Mouse (Mus musculus): ENCODE data around the gene Fam166b. TPM values are rescaled to one million over a fixed set of nuclear protein-coding genes. Genes with fewer than 3 reads are reported as not detected.

Gene Fam166b
- polyA plus RNA-seq, 1 experiment = 1.3 TPM

- H3K27me3 ChIP-seq (replicated peaks; ENCODE audit: control insufficient read depth, insufficient read depth, low read length) = no peaks in the 10 kb centered on the region
These were observed 5.5 kb downstream of the Fam166b start for GRCm38 (mm10) chr4:43423267-43423934.

GRCm38 (mm10) chr4:43421632-43422240, 7.2 kb downstream of the Fam166b start:
- no peak overlapping the region for H3K27ac ChIP-seq (ENCODE audit: insufficient read depth, low read depth, low read length)
- peaks cover 8% of the 10 kb centered on the region for H3K36me3 ChIP-seq (ENCODE audit: control insufficient read depth, insufficient read depth, low read length)
- TF ChIP-seq CTCF (conservative IDR thresholded peaks at IDR 0.05; ENCODE audit: insufficient read depth, insufficient read length, low read depth, low read length) (no peak), POLR2A (IDR thresholded peaks at IDR 0.05; ENCODE audit: low read depth, low read length) (no peak)

More at GRCm38 (mm10) chr4:43423267-43423934, 5.5 kb downstream of the Fam166b start:
- 68% methylated on average over 20 of the region's 20 CpGs for WGBS
- Histone ChIP-seq H3K27ac (ENCODE audit: insufficient read depth, low read depth, low read length) (no peak overlapping the region), H3K36me3 (ENCODE audit: control insufficient read depth, insufficient read depth, low read length) (peaks cover 8% of the 10 kb centered on the region), H3K4me3 (ENCODE audit: insufficient read depth, low read depth, low read length) (no peak overlapping the region), H3K4me1 (ENCODE audit: control insufficient read depth, insufficient read depth, low read length) (peaks cover 8% of the 10 kb centered on the region)
- TF ChIP-seq POLR2A (IDR thresholded peaks at IDR 0.05; ENCODE audit: low read depth, low read length) = no peak
- no peak for TF ChIP-seq CTCF (conservative IDR thresholded peaks at IDR 0.05; ENCODE audit: insufficient read depth, insufficient read length, low read depth, low read length)
- peak; percentile 92 for DNase-seq

GRCm38 (mm10) chr4:43420305-43420704, 8.6 kb downstream of the Fam166b start:
- peak; percentile 91 for DNase-seq
- Histone ChIP-seq H3K4me1 (ENCODE audit: control insufficient read depth, insufficient read depth, low read length) (peaks cover 14% of the 10 kb centered on the region), H3K27ac (ENCODE audit: insufficient read depth, low read depth, low read length) (peak overlapping the region; percentile 80), H3K27me3 (replicated peaks; ENCODE audit: control insufficient read depth, insufficient read depth, low read length) (no peaks in the 10 kb centered on the region), H3K4me3 (ENCODE audit: insufficient read depth, low read depth, low read length) (no peak overlapping the region), H3K36me3 (ENCODE audit: control insufficient read depth, insufficient read depth, low read length) (peaks cover 5% of the 10 kb centered on the region; the same call in 1 of the 2 replicates)
- WGBS = under 1% methylated on average over 6 of the region's 6 CpGs
- TF ChIP-seq CTCF (conservative IDR thresholded peaks at IDR 0.05; ENCODE audit: insufficient read depth, insufficient read length, low read depth, low read length) (peak; percentile 90), POLR2A (IDR thresholded peaks at IDR 0.05; ENCODE audit: low read depth, low read length) (no peak)

More at GRCm38 (mm10) chr4:43421632-43422240, 7.2 kb downstream of the Fam166b start:
- 90% methylated on average over 28 of the region's 28 CpGs for WGBS
- peaks cover 14% of the 10 kb centered on the region for H3K4me1 ChIP-seq (ENCODE audit: control insufficient read depth, insufficient read depth, low read length)
- no peak overlapping the region for H3K4me3 ChIP-seq (ENCODE audit: insufficient read depth, low read depth, low read length)
- DNase-seq = no peak
- H3K27me3 ChIP-seq (replicated peaks; ENCODE audit: control insufficient read depth, insufficient read depth, low read length) = no peaks in the 10 kb centered on the region

- DNase-seq = no peak
- H3K27me3 ChIP-seq (replicated peaks; ENCODE audit: control insufficient read depth, insufficient read depth, low read length) = no peaks in the 10 kb centered on the region
- H3K4me1 ChIP-seq (ENCODE audit: control insufficient read depth, insufficient read depth, low read length) = peaks cover 14% of the 10 kb centered on the region
- peak overlapping the region; percentile 80 for H3K27ac ChIP-seq (ENCODE audit: insufficient read depth, low read depth, low read length)
- H3K4me3 ChIP-seq (ENCODE audit: insufficient read depth, low read depth, low read length) = no peak overlapping the region
- TF ChIP-seq CTCF (conservative IDR thresholded peaks at IDR 0.05; ENCODE audit: insufficient read depth, insufficient read length, low read depth, low read length) (no peak), POLR2A (IDR thresholded peaks at IDR 0.05; ENCODE audit: low read depth, low read length) (no peak)
- peaks cover 3% of the 10 kb centered on the region; the same call in 1 of the 2 replicates for H3K36me3 ChIP-seq (ENCODE audit: control insufficient read depth, insufficient read depth, low read length)
- 43% methylated on average over 9 of the region's 9 CpGs for WGBS
These were observed 9.1 kb downstream of the Fam166b start for GRCm38 (mm10) chr4:43419801-43420281.

GRCm38 (mm10) chr4:43418973-43419656, 9.8 kb downstream of the Fam166b start:
- DNase-seq = peak; percentile 82
- Histone ChIP-seq H3K4me3 (ENCODE audit: insufficient read depth, low read depth, low read length) (no peak overlapping the region), H3K4me1 (ENCODE audit: control insufficient read depth, insufficient read depth, low read length) (peaks cover 14% of the 10 kb centered on the region), H3K27ac (ENCODE audit: insufficient read depth, low read depth, low read length) (peak overlapping the region; percentile 80), H3K27me3 (replicated peaks; ENCODE audit: control insufficient read depth, insufficient read depth, low read length) (no peaks in the 10 kb centered on the region), H3K36me3 (ENCODE audit: control insufficient read depth, insufficient read depth, low read length) (no peaks in the 10 kb centered on the region; the same call in 1 of the 2 replicates)
- TF ChIP-seq POLR2A (IDR thresholded peaks at IDR 0.05; ENCODE audit: low read depth, low read length) = no peak
- 0 out of 2 replicates have a peak, but pooled peaks have one; percentile 21 for TF ChIP-seq CTCF (conservative IDR thresholded peaks at IDR 0.05; ENCODE audit: insufficient read depth, insufficient read length, low read depth, low read length)
- WGBS = 20% methylated on average over 15 of the region's 15 CpGs

- no peak for DNase-seq
- Histone ChIP-seq H3K4me1 (ENCODE audit: control insufficient read depth, insufficient read depth, low read length) (peaks cover 14% of the 10 kb centered on the region), H3K4me3 (ENCODE audit: insufficient read depth, low read depth, low read length) (no peak overlapping the region), H3K27me3 (replicated peaks; ENCODE audit: control insufficient read depth, insufficient read depth, low read length) (no peaks in the 10 kb centered on the region), H3K27ac (ENCODE audit: insufficient read depth, low read depth, low read length) (peak overlapping the region; percentile 80; the same call in 1 of the 2 replicates), H3K36me3 (ENCODE audit: control insufficient read depth, insufficient read depth, low read length) (no peaks in the 10 kb centered on the region; the same call in 1 of the 2 replicates)
- 43% methylated on average over 4 of the region's 4 CpGs for WGBS
- TF ChIP-seq POLR2A (IDR thresholded peaks at IDR 0.05; ENCODE audit: low read depth, low read length) = no peak
- TF ChIP-seq CTCF (conservative IDR thresholded peaks at IDR 0.05; ENCODE audit: insufficient read depth, insufficient read length, low read depth, low read length) = no peak
These were observed 10.5 kb downstream of the Fam166b start for GRCm38 (mm10) chr4:43418450-43418849.
